Mouse (Mus musculus): ENCODE results near the gene Slc35e3.

The Slc35e3 gene

DNA sequence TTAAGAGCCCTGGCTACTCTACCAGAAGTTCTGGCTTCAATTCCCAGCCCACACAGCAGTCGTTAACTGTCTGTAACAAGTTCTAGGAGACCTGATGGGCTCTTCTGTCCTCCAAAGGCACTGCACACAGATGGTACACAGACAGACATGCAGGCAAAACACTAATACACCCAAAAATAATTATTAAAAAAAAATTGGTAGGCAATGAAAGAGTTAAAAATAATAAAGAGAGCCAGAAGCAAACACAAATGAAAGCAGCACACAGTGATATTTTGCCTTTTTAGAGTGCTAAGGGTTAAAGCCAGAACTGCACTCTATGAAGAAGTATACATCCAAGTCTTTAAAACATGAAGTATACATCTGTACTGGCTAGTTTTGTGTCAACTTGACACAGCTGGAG lies 45.7 kb downstream of the Slc35e3 start:
- in situ Hi-C loops (cut with MboI, MseI) = loop anchor here (10.0 kb wide), 1 partner anchor 646 kb away; no protein-coding TSS in a partner anchor

- in situ Hi-C loops (cut with MboI, MseI) = loop anchor here (10.0 kb wide), 2 partner anchors 335 to 645 kb away; no protein-coding TSS in a partner anchor
Observed at GRCm38 (mm10) chr10:117699914-117700313, 46.3 kb downstream of the Slc35e3 start.

DNA sequence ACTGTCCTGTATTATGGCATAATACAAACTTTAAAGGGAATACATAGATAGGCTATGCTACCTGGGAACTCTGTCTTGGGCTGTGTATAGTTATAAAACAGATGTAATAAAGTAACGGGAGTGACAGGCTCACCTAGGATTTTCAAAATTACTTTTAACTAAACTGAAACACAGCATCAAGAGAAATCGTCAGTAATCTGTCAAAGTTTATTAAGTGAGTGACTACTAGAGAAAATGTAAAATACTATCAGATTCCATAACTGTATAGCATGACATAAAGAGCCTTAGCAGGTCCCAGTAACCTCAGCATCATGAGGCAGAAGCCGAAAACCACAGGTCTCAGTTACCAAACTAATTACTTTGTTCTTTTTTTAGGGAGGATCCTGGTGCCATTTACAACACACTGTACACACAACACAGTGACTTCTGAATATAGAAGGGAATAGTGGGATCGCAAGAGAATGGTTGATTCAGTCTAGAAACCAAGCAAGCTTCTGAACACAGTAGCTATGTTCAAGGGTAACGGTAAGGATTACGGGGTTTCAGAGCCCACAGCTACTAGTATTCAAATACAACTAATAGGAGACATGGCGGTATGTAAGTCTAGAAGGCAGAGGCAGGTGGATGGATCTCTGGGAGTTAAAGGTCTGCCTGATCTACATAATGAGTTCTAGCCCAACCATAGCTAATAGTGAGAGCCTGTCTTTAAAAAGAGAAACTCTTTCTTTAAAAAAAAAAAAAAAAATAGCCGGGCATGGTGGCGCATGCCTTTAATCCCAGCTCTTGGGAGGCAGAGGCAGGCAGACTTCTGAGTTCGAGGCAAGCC lies 47.6 kb downstream of the Slc35e3 start:
- in situ Hi-C loops (cut with MboI, MseI) = loop anchor here (10.0 kb wide), 1 partner anchor 334 kb away; no protein-coding TSS in a partner anchor

- in situ Hi-C loops (cut with MboI, MseI) = loop anchor here (10.0 kb wide), 1 partner anchor 333 kb away; no protein-coding TSS in a partner anchor
Observed at GRCm38 (mm10) chr10:117697561-117698115, 48.5 kb downstream of the Slc35e3 start.

- in situ Hi-C loops (cut with MboI, MseI) = loop anchor here (10.0 kb wide), 1 partner anchor 332 kb away; no protein-coding TSS in a partner anchor
Observed at GRCm38 (mm10) chr10:117696827-117697560, 49.2 kb downstream of the Slc35e3 start.

DNA sequence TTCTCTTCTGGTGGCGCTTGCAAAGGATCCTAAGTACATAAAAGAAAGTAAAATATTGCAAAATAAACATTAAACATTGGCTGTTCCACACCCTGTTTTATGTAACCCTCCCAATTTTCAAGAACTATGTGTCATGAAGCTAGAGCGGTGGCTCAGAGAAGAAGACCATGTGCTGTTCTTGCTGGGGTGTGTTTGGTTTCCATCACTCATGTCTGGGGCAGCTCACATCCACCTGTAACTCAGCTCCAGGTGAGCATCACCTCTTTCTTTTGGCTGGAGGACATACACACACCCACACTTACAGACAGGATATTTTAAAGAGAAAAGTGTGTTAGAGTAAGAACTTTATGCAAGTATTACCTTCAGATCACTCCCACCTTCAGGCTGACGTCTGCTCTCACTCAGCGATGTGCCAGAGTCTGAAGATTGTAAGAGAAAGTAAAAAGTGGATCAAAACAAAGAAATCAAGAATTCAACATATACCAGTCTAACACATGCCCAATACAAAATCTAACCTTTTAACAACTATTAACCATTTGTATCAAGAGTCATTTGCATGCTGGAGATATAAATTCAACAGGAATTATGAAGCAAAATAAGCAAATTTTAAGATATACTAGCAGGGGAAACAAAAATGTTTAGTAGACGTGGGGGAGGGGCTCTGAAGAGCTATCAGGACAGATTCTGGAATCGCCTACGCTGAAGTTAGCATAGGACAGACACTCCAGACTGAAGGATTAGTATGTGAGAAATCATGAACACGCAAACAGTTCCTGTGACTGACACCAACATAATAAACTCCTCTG lies 49.9 kb downstream of the Slc35e3 start:
- in situ Hi-C loops (cut with MboI, MseI) = loop anchor here (10.0 kb wide), 1 partner anchor 331 kb away; no protein-coding TSS in a partner anchor

DNA sequence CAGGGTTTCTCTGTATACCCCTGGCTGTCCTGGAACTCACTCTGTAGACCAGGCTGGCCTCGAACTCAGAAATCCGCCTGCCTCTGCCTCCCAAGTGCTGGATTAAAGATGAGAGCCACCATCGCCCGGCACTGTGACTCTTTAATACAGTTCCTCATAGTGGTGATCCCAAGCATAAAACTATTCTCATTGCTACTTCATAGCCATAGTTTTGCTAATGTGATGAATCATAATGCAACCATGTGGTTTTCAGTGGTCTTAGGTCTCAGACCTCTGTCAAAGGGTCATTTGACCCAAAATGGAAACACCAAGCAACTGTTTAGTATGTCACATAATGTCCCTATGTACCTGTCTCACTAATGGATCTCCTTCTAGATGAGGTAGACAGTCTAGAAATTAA lies 50.6 kb downstream of the Slc35e3 start:
- in situ Hi-C loops (cut with MboI, MseI) = loop anchor here (10.0 kb wide), 1 partner anchor 331 kb away; no protein-coding TSS in a partner anchor

DNA sequence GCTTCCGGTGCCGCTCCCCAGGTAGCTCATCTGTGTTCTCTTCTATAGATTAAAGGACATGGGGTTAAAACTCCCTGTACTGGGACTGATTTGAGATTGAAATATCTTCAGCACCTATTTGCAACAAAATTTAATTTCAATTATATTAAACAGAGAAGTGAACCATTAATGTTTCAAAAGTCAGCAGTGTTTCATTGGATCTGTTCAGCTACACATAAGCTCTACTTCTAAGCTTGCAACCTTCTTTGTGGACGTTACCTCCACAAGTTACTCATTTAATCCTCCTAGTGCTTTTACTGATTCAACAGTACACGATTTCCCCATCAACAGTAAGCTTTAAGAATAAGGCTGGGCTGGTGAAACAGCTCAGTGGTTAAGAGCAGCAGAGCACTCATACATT lies 51.1 kb downstream of the Slc35e3 start:
- in situ Hi-C loops (cut with MboI, MseI) = loop anchor here (10.0 kb wide), 1 partner anchor 330 kb away; no protein-coding TSS in a partner anchor

GRCm38 (mm10) chr10:117694255-117694953 lies 51.8 kb downstream of the Slc35e3 start:
- in situ Hi-C loops (cut with MboI, MseI) = loop anchor here (5.0 to 10.0 kb wide), 2 partner anchors 68 to 330 kb away; no protein-coding TSS in a partner anchor

GRCm38 (mm10) chr10:117692953-117693352 lies 53.2 kb downstream of the Slc35e3 start:
- in situ Hi-C loops (cut with MboI, MseI) = loop anchor here (5.0 to 10.0 kb wide), 2 partner anchors 69 to 328 kb away; no protein-coding TSS in a partner anchor

- in situ Hi-C loops (cut with MboI, MseI) = loop anchor here (5.0 to 10.0 kb wide), 2 partner anchors 70 to 327 kb away; no protein-coding TSS in a partner anchor
Observed at GRCm38 (mm10) chr10:117692173-117692572, 54.0 kb downstream of the Slc35e3 start.

- in situ Hi-C loops (cut with MboI, MseI) = loop anchor here (5.0 to 10.0 kb wide), 2 partner anchors 71 to 327 kb away; no protein-coding TSS in a partner anchor
Observed at GRCm38 (mm10) chr10:117691389-117691968, 54.7 kb downstream of the Slc35e3 start.

DNA sequence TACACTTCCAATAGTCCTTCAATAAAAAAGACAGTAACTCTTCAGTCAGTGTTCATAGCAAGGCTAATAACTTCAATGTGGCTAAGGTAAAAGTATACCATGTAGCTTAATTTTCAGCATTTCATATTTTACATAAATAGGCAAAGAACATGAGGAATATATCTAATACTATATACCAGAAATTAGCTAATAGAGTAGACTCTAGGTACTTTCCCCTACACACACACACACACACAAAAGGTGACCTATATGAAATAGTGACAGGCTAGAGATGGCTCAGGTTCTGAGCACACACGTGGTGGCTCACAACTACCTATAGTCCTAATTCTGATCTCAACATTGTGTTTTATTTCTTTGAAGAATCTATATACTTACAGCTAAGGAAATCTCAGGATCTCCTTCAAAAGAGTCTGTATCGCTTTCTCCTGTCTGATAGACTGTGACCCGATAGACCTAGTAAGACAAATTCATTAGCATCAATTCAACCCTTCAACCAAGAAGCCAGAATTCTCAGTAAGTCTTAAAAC lies 55.3 kb downstream of the Slc35e3 start:
- in situ Hi-C loops (cut with MboI, MseI) = loop anchor here (5.0 to 10.0 kb wide), 2 partner anchors 71 to 326 kb away; no protein-coding TSS in a partner anchor

DNA sequence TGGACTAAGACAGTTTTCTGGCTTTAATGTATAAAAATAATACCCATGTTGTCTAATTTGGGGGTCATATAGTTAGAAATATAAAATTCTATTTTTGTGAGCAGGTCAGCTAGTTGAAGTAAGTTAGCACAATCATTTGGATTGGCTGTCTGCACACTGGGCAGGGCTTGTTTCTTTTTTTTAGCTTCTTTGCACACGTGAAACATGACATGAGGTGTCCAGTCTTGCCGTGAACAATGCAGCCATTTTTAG lies 56.1 kb downstream of the Slc35e3 start:
- in situ Hi-C loops (cut with MboI, MseI) = loop anchor here (5.0 to 10.0 kb wide), 2 partner anchors 72 to 325 kb away; no protein-coding TSS in a partner anchor

DNA sequence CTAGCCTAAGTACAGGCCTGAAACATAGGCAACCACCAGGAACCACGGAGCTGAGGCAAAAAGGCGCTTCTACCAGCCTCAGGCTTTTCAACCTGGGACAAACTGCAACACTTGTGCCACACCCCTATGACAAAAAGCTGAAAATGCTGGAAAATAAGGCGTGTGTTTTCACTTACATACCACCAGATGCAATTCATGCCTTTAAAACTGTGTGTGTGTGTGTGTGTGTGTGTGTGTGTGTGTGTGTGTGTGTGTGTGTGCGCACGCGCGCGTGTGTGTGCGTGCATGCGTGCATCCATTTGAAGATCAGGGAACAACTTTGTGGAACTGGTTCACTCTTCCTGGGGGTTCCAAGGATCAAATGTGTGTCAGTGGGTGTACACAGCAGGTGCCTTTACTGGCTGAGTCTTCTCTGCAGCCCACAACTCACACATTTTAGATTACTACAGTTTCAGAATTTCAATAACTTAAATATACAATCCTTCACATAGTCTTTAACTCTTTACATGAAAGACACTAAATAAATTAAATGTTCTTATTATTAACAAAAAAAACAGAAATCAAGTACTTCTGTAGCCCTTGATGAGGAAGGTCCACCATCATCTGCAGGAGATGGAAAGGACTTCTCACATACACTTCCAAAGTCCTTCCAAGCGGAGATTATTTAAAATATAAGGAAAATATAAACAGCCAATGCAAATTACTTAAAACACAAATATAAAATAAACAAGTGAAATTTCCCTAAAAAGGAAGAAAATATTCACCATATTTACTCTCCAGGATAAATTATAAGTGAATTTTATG lies 56.7 kb downstream of the Slc35e3 start:
- in situ Hi-C loops (cut with MboI, MseI) = loop anchor here (5.0 to 10.0 kb wide), 2 partner anchors 73 to 325 kb away; no protein-coding TSS in a partner anchor

DNA sequence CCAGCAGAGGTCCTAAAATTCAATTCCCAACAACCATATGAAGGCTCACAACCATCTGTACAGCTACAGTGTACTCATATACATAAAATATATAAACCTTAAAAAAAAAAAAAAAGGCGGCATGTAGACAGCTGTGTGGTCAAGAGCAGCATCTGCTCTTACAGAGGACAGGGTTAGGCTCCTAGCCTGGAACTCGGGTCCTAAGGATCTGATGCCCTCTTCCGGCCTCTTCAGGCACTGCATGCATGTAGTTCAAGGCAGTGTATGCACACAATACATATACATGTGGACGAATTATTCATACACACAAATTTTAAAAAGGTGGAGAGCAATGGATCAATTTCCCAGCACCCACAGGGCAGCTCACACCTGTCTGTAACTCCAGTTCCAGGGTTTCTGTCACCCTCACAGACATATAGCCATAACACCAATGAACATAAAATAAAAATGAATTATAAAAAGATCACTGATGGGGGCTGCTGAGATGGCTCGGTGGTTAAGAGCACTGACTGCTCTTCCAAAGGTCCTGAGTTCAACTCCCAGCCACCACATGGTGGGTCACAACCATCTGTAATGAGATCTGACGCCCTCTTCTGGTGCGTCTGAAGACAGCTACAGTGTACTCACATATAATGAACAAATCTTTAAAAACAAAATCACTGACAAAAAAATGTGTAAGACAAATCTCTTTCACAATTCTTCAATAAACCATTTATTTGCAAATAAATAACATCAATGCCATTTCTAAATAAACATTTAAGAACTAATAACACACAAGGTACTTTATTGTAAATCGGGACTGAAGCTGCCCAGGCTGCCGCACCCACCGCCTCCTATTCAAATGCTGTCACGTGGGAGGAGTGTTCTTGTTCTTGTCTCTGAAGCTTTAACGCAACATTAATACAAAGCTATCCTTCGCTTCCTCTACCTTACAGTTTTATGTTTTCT lies 57.7 kb downstream of the Slc35e3 start:
- in situ Hi-C loops (cut with MboI, MseI) = no loop called here

- in situ Hi-C loops (cut with MboI, MseI) = no loop called here
Observed at GRCm38 (mm10) chr10:117687577-117687976, 58.6 kb downstream of the Slc35e3 start.
